Mouse (Mus musculus): ENCODE results near the gene Slc22a22. TPM values are rescaled to one million over a fixed set of nuclear protein-coding genes. Genes with fewer than 3 reads are reported as not detected.
"Not testable (repeated sequence)": the region's sequence is repeated elsewhere in the genome, so short reads cannot be mapped to it uniquely, and the experiment has no call there.

Gene Slc22a22
- polyA plus RNA-seq, 1 experiment from 2014 or later = not detected

DNA sequence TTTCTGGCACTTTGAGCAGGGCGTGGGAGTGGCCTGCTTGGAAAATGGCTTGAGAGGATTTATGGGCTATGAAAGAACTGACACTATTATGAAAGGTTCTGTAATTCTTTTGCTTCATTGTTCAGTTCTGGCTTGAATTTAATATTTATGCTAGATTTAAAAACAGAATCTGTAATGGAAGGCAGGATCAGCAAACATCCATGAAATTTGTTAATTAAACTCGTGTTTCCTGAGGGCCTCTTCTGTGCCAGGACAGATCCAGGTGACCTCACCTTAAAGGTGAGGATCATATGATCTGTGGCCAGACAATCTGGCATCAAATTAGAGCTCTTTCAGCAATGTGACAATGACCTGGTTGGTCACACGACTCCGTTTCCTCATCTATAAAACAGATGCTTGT lies 122.1 kb downstream of the Slc22a22 start:
- no peak overlapping the region for H3K27ac ChIP-seq
- H3K4me2 ChIP-seq (replicated peaks) = no peak overlapping the region
- H3K36me3 ChIP-seq = no peaks in the 10 kb centered on the region
- no peaks in the 10 kb centered on the region for H3K27me3 ChIP-seq
- no peak for ATAC-seq (ENCODE audit: insufficient number of reproducible peaks, insufficient read depth, low FRiP score, low TSS enrichment)
- 64% methylated on average over 4 of the region's 4 CpGs for WGBS
- no peaks in the 10 kb centered on the region for H3K9me3 ChIP-seq
- H3K9ac ChIP-seq = no peak overlapping the region
- H3K4me3 ChIP-seq = no peak overlapping the region
- H3K4me1 ChIP-seq = no peaks in the 10 kb centered on the region

DNA sequence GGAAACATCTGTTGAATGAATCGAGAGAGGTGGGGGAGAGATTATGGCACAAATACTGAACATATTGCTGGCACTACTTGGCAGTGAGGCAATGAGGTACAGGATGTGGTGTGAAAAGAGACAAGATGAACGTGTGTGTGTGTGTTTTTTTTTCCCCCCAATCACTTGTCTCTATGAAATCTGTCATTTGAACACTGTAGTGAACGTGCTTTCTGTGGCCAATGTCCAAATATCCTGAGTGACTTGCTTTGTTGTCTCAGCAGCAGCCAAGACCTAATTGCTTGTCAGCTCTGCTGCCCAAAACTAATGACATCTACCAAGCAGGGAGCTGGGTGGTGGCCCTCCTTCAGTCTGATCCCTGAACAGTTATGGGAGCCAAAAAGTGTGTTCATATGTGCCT lies 136.9 kb downstream of the Slc22a22 start:
- no peaks in the 10 kb centered on the region for H3K4me1 ChIP-seq
- WGBS = 60% methylated on average over 3 of the region's 3 CpGs
- H3K4me2 ChIP-seq (replicated peaks) = no peak overlapping the region
- ATAC-seq (ENCODE audit: insufficient number of reproducible peaks, insufficient read depth, low FRiP score, low TSS enrichment) = no peak
- H3K36me3 ChIP-seq = no peaks in the 10 kb centered on the region
- H3K4me3 ChIP-seq = no peak overlapping the region
- H3K27me3 ChIP-seq = no peaks in the 10 kb centered on the region
- no peaks in the 10 kb centered on the region for H3K9me3 ChIP-seq
- H3K9ac ChIP-seq = no peak overlapping the region
- no peak overlapping the region for H3K27ac ChIP-seq

DNA sequence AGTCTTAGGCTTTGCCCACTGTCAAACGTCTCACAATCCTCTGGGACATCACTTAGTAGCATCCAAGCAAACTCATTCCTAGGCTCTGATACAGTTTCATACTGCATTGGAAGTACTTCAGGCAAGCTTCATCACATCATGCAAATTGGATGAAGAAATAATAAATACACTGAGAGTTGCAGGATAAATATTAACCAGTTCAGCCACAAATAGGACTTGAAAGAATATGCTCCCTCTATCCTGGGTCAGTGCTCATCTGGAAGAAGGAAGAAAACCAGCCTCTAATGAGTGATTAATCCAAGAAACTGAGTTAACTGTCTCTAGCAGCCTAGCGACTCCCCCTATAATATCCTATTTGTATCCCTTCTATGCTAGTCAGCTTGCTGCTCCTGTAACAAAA lies 146.1 kb downstream of the Slc22a22 start:
- 63% methylated on average over 2 of the region's 2 CpGs for WGBS
- Histone ChIP-seq H3K36me3 (no peaks in the 10 kb centered on the region), H3K4me3 (no peak overlapping the region), H3K4me1 (no peaks in the 10 kb centered on the region), H3K9me3 (no peaks in the 10 kb centered on the region), H3K27me3 (no peaks in the 10 kb centered on the region), H3K4me2 (replicated peaks) (no peak overlapping the region), H3K9ac (no peak overlapping the region), H3K27ac (no peak overlapping the region)
- no peak for ATAC-seq (ENCODE audit: insufficient number of reproducible peaks, insufficient read depth, low FRiP score, low TSS enrichment)

DNA sequence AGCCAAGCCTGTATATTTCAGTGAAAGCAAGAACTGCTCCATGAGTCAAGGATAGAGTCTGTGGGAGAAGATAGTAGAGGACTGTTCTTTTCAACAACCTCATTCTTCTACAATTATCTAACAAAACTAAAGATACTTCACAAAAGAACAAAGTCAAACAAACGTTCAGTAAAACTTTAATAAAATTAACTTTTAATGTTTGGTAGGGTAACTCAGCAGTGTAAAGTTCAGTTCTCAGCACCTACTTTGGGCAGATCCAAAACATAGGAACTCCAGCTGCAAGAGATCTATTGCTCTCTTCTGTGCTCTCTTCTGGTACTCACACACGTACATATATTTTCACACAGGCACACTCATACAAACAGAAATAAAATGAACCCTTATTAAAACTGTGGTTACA lies 159.4 kb downstream of the Slc22a22 start:
- Histone ChIP-seq H3K27me3 (no peaks in the 10 kb centered on the region), H3K4me2 (replicated peaks) (no peak overlapping the region), H3K4me1 (no peaks in the 10 kb centered on the region), H3K9ac (no peak overlapping the region), H3K4me3 (no peak overlapping the region), H3K27ac (no peak overlapping the region), H3K36me3 (no peaks in the 10 kb centered on the region), H3K9me3 (no peaks in the 10 kb centered on the region)
- WGBS = 80% methylated on average over 2 of the region's 2 CpGs
- no peak for ATAC-seq (ENCODE audit: insufficient number of reproducible peaks, insufficient read depth, low FRiP score, low TSS enrichment)

DNA sequence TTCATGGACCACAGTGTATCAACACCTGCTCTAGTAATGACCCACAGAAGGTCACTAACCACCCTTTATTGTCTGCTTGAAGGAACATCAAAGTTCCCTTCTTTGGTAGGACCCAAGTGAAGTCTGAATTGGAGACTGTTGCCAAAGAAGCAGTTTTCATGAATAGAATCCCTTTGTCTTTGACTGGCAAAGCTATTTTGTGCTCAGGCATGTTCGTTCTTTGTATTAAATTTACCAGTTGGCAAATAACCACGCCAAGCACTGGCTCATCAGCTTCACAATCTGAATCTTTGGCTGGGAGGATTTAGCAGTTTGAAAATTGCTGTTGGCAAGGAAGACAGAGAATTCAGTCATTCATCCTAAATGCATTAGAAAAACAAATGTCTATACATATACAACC lies 160.9 kb downstream of the Slc22a22 start:
- no peak overlapping the region for H3K4me2 ChIP-seq (replicated peaks)
- no peak overlapping the region for H3K9ac ChIP-seq
- no peaks in the 10 kb centered on the region for H3K27me3 ChIP-seq
- no peaks in the 10 kb centered on the region for H3K36me3 ChIP-seq
- ATAC-seq (ENCODE audit: insufficient number of reproducible peaks, insufficient read depth, low FRiP score, low TSS enrichment) = no peak
- no peaks in the 10 kb centered on the region for H3K9me3 ChIP-seq
- no peaks in the 10 kb centered on the region for H3K4me1 ChIP-seq
- H3K4me3 ChIP-seq = no peak overlapping the region
- 89% methylated on average over 2 of the region's 2 CpGs for WGBS
- H3K27ac ChIP-seq = no peak overlapping the region

DNA sequence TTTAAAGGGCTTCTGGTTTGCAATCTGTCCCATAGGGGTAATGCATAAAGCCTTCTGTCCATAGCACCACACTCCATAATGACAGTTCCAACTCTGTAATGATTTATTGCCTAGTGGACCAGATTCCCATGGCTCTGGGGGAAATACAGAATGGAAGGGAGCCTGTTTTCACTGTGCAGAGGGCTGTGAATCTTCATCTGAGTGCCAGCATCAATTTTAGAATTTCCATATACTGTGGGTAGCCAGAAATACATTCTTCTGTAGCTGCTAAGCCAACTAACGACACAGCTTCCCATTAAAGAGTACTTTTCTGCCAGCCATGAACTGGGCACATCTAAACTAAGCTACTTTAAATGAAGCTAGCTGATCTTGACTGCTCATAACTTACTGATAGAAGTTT lies 174.7 kb downstream of the Slc22a22 start:
- Histone ChIP-seq H3K36me3 (no peaks in the 10 kb centered on the region), H3K4me1 (no peaks in the 10 kb centered on the region), H3K27ac (no peak overlapping the region), H3K4me3 (no peak overlapping the region), H3K27me3 (no peaks in the 10 kb centered on the region), H3K4me2 (replicated peaks) (no peak overlapping the region), H3K9ac (no peak overlapping the region), H3K9me3 (no peaks in the 10 kb centered on the region)
- ATAC-seq (ENCODE audit: insufficient number of reproducible peaks, insufficient read depth, low FRiP score, low TSS enrichment) = no peak
- 69% methylated on average over 1 of the region's 1 CpGs for WGBS

DNA sequence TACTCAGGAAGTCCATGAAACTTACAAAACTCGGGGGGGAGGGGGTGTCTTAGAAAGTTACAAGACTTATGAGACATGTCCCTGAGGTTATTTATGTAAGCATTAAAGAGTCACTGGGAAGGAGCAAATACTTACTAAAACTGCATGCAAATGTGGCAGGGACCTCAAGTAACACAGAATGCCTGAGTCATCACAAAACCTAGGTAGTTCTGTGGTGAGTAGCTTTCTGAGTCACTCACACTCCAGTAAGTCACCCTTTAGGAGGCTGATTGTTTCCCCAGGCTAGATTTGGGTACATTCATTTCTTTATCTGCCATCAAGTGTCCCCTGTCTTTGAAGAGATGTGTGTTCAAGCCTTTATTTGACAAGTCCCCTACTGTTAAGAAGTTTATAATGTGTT lies 198.9 kb downstream of the Slc22a22 start:
- Histone ChIP-seq H3K9ac (no peak overlapping the region), H3K4me2 (replicated peaks) (no peak overlapping the region), H3K36me3 (no peaks in the 10 kb centered on the region), H3K4me3 (no peak overlapping the region), H3K9me3 (no peaks in the 10 kb centered on the region), H3K27me3 (no peaks in the 10 kb centered on the region), H3K4me1 (no peaks in the 10 kb centered on the region), H3K27ac (no peak overlapping the region)
- WGBS = 47% methylated on average over 1 of the region's 1 CpGs
- ATAC-seq (ENCODE audit: insufficient number of reproducible peaks, insufficient read depth, low FRiP score, low TSS enrichment) = no peak

DNA sequence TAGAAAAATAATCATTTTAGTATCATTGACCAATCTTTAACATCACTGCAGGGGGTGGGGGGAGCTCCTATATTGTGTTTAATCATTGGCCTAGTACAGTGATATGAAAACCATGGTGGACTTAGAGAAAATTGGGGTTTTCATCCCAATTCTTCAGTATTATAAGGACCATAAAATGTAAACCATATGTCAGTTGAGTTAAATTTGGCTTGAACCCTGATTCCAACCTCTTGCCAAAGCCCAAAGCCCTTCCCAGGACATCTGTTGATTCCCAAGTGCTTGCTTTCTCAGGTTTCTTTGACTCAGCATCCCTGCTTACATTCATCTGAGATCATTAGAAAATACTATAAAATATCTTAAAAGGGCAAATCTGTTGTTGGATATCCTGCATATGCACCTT lies 201.0 kb downstream of the Slc22a22 start:
- no peak for ATAC-seq (ENCODE audit: insufficient number of reproducible peaks, insufficient read depth, low FRiP score, low TSS enrichment)

DNA sequence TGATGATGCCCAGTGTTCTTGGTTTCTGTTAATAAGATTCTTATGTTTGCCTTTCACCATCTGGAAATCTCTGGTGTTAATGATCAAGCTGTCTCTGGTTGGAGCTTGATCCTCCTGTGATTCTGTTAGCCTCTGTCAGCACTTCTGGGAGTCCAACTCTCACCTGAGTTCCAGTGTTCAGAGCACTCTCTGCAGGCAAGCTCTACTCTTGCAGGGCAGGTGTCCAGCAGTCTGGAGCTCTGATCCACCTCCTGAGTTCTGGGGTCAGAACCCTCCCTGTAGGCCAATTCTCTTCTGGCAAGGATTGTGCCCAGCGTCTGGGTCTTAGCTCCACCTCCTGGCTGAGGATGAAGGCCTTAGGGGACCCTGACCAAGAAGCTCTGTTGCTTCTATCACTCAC lies 237.4 kb downstream of the Slc22a22 start:
- not testable (repeated sequence) for H3K27me3 ChIP-seq; H3K4me1 ChIP-seq; H3K36me3 ChIP-seq; ATAC-seq (ENCODE audit: insufficient number of reproducible peaks, insufficient read depth, low FRiP score, low TSS enrichment); H3K9ac ChIP-seq; H3K27ac ChIP-seq; H3K4me3 ChIP-seq; H3K9me3 ChIP-seq; H3K4me2 ChIP-seq (replicated peaks)
- 73% methylated on average over 1 of the region's 1 CpGs for WGBS

More for the DNA sequence above, 201.0 kb downstream of the Slc22a22 start:
- no peak overlapping the region for H3K4me2 ChIP-seq (replicated peaks)
- no peaks in the 10 kb centered on the region for H3K36me3 ChIP-seq
- H3K4me1 ChIP-seq = no peaks in the 10 kb centered on the region
- no peak overlapping the region for H3K9ac ChIP-seq
- H3K27ac ChIP-seq = no peak overlapping the region
- H3K4me3 ChIP-seq = no peak overlapping the region
- no peaks in the 10 kb centered on the region for H3K9me3 ChIP-seq
- H3K27me3 ChIP-seq = no peaks in the 10 kb centered on the region

DNA sequence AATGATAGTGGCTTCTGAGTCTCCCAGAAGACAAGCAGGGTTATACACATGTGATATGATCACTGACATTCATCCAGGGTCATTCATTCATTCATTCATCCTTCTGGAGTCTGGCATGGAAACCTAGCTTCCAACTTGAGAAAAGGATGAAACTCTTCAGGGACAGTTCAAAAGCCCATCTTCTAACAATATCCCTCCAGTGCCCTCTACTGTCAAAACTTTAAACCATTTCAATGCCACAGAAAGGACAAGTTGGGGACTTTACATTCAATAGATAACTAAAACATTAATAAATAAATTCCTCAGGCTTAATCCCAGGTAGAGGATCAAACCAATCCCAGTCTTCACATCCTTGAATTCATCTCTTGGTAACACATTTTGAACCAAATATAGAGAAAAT lies 247.0 kb downstream of the Slc22a22 start:
- Histone ChIP-seq H3K27me3 (no peaks in the 10 kb centered on the region), H3K36me3 (no peaks in the 10 kb centered on the region), H3K9me3 (no peaks in the 10 kb centered on the region), H3K4me1 (no peaks in the 10 kb centered on the region), H3K27ac (no peak overlapping the region), H3K4me3 (no peak overlapping the region), H3K4me2 (replicated peaks) (no peak overlapping the region), H3K9ac (no peak overlapping the region)
- ATAC-seq (ENCODE audit: insufficient number of reproducible peaks, insufficient read depth, low FRiP score, low TSS enrichment) = no peak

DNA sequence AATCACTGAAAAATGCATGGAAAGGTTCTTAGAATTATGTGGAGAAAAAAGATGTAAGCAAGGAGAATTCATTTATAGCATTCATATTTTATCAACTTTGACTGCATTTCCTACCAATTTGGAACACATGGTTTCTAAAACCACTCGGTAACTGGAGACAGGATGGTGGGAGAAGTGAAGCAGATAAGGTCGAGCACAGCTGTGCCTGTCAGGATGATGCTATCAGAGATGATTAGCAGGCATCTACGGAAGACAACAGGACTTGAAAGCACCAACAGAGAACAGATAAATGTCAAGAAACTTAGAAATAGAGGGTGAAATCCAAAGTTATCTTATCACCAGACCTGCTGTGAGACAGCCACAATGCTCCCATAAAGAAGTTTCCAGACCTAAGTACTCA lies 272.1 kb downstream of the Slc22a22 start:
- no peaks in the 10 kb centered on the region for H3K9me3 ChIP-seq
- H3K9ac ChIP-seq = no peak overlapping the region
- ATAC-seq (ENCODE audit: insufficient number of reproducible peaks, insufficient read depth, low FRiP score, low TSS enrichment) = no peak
- no peak overlapping the region for H3K4me2 ChIP-seq (replicated peaks)
- 48% methylated on average over 3 of the region's 3 CpGs for WGBS
- no peak overlapping the region for H3K27ac ChIP-seq
- no peak overlapping the region for H3K4me3 ChIP-seq
- no peaks in the 10 kb centered on the region for H3K4me1 ChIP-seq
- no peaks in the 10 kb centered on the region for H3K27me3 ChIP-seq
- H3K36me3 ChIP-seq = no peaks in the 10 kb centered on the region

DNA sequence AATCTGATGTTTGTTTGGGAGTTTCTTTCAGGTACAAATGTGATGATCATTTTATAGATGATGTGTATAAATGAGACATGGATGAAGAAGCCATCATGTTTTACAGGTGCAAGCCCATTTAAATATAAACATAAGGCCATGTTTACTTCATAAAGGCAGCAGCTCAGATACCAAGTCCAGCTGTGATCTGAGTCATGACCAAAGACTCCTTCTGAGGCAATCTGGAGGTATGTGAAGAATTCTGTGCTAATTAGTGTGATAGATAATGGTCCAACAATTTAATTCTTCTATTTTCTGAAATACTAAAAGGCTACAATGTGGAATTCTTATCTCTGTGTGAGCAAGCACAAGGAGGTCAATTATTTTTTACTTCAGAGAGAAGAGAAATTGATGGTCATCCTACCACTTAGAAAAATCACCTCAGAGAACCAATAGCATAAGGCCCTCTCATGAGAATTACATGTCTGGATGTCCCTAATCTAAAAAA lies 272.9 kb downstream of the Slc22a22 start:
- Histone ChIP-seq H3K36me3 (no peaks in the 10 kb centered on the region), H3K4me1 (no peaks in the 10 kb centered on the region)

More for the DNA sequence above, 272.9 kb downstream of the Slc22a22 start:
- Histone ChIP-seq H3K9ac (no peak overlapping the region), H3K4me2 (replicated peaks) (no peak overlapping the region), H3K4me3 (no peak overlapping the region), H3K9me3 (no peaks in the 10 kb centered on the region), H3K27me3 (no peaks in the 10 kb centered on the region), H3K27ac (no peak overlapping the region)
- ATAC-seq (ENCODE audit: insufficient number of reproducible peaks, insufficient read depth, low FRiP score, low TSS enrichment) = no peak

Measured in embryonic facial prominence, embryonic 12.5 days (tissue).